Mouse (Mus musculus) limb, embryonic 11.5 days (tissue): ENCODE results near the gene Lactbl1. TPM values are rescaled to one million over a fixed set of nuclear protein-coding genes. Genes with fewer than 3 reads are reported as not detected.
A peak's percentile ranks its signal among the peaks of the same experiment; 100 is the strongest.

Experiments used
- ATAC-seq: fragments of 200-750 bp; cut with Nextera tagmentation; 2 replicates; pipeline ENCODE4 v1.8.0; 2017; ENCODE audit warnings: low read depth; ENCODE audit not compliant: insufficient number of reproducible peaks, low FRiP score, low TSS enrichment
- DNase-seq: peaks from one replicate; pipeline ENCODE4 v3.0.0-alpha.2; 2015; ENCODE audit warnings: low spot score
- H3K27ac ChIP-seq: fragments of 300-500 bp; sonication (generic); replicated peaks from 2 replicates; pipeline ENCODE4 v1.5.1; 2014; ENCODE audit warnings: low read depth, mild to moderate bottlenecking, low read length
- H3K27me3 ChIP-seq: fragments of 300-500 bp; sonication (generic); 2 replicates; pipeline ENCODE4 v1.6.1; 2014; ENCODE audit warnings: mild to moderate bottlenecking, low read length, mixed read lengths; ENCODE audit not compliant: control insufficient read depth, insufficient read depth
- H3K36me3 ChIP-seq: fragments of 300-500 bp; sonication (generic); 2 replicates; pipeline ENCODE4 v1.6.1; 2014; ENCODE audit warnings: mild to moderate bottlenecking, low read length, moderate library complexity, mixed read lengths; ENCODE audit not compliant: control insufficient read depth, insufficient read depth
- H3K4me1 ChIP-seq: fragments of 300-500 bp; sonication (generic); 2 replicates; pipeline ENCODE4 v1.6.1; 2014; ENCODE audit warnings: low read length, mixed read lengths; ENCODE audit not compliant: control insufficient read depth, insufficient read depth
- H3K4me2 ChIP-seq: fragments of 300-500 bp; sonication (generic); 2 replicates; pipeline ENCODE4 v1.6.1; 2014; ENCODE audit warnings: low read depth, mild to moderate bottlenecking, moderate library complexity; ENCODE audit not compliant: severe bottlenecking
- H3K4me3 ChIP-seq: fragments of 300-500 bp; sonication (generic); 2 replicates; pipeline ENCODE4 v1.5.1; 2014; ENCODE audit warnings: low read depth, low read length
- H3K9ac ChIP-seq: fragments of 300-500 bp; sonication (generic); 2 replicates; pipeline ENCODE4 v1.6.1; 2014; ENCODE audit warnings: mild to moderate bottlenecking, low read length
- H3K9me3 ChIP-seq: fragments of 300-500 bp; sonication (generic); 2 replicates; pipeline ENCODE4 v1.6.1; 2016; ENCODE audit warnings: low read length; ENCODE audit not compliant: control insufficient read depth
- WGBS: fragments of 180-500 bp; shearing (Covaris S2); extraction: QIAGEN DNeasy Blood & Tissue Kit; methylation state at CpG from one replicate; pipeline ENCODE4 v1.1.7; 2014; 5-methylcytosine and 5-hydroxymethylcytosine counted together
- microRNA-seq: library from miRNA; unstranded; fragments of <30 nt; microRNA quantifications from one replicate; pipeline ENCODE4, GENCODE M21; 2016
- polyA plus RNA-seq: library from polyadenylated mRNA; unstranded; fragments of >200 nt; fragmentation: Nextera tagmentation; extraction: Ambion mirVana; gene quantifications from 2 replicates; pipeline ENCODE4 v1.2.1, GENCODE M21; 2014

The Lactbl1 gene
- polyA plus RNA-seq, 1 experiment from 2014 or later = not detected

DNA sequence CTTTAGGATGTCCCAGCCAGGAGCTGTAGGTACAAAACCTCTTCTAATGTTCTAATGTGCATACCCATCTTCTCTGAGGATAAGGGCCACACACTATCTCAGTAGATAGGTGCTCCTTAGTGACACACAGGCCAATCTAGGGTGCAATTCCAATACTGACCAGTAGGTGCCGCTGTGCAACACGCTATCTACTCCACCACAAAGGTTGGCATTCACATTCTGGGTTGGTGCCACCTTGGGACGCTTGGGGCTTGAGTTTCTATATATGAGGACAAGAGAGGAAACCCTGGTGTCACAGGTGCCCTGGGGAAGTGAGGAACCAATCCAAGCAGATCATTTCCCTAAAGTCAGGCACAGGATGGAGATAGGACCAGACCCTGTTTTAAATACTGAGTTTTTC, 56.1 kb downstream of the Lactbl1 start:
- 8% methylated on average over 3 of the region's 3 CpGs for WGBS
- Histone ChIP-seq H3K4me3 (no peak overlapping the region), H3K9ac (no peak overlapping the region), H3K27ac (no peak overlapping the region), H3K27me3 (no peaks in the 10 kb centered on the region), H3K36me3 (no peaks in the 10 kb centered on the region), H3K4me2 (no peak overlapping the region), H3K9me3 (no peaks in the 10 kb centered on the region), H3K4me1 (no peaks in the 10 kb centered on the region)
- DNase-seq (peak; percentile 91), ATAC-seq (no peak)

DNA sequence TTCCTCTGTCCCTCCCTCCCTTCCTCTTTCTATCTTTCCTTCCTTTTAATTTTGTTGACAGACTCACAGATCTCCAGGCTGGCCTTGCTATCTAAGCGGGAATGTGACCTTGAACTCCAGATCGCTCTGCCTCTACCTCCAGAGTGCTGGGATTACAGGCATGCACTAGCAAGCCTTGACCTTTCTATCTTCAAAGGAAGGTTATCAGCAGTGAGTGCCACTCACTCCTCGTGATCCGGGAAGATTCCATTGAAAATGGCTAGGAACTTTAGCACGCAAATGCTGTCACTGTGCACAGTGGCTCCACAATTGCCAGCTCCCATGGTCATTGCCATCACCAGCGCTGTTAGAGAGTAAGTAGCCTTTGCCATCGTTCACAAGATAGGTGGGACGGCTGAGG, 56.8 kb downstream of the Lactbl1 start:
- Histone ChIP-seq H3K36me3 (no peaks in the 10 kb centered on the region), H3K4me3 (no peak overlapping the region), H3K27me3 (no peaks in the 10 kb centered on the region), H3K27ac (no peak overlapping the region), H3K9ac (no peak overlapping the region), H3K4me1 (no peaks in the 10 kb centered on the region), H3K9me3 (no peaks in the 10 kb centered on the region), H3K4me2 (no peak overlapping the region)
- DNase-seq (no peak), ATAC-seq (no peak)
- 70% methylated on average over 8 of the region's 8 CpGs for WGBS

DNA sequence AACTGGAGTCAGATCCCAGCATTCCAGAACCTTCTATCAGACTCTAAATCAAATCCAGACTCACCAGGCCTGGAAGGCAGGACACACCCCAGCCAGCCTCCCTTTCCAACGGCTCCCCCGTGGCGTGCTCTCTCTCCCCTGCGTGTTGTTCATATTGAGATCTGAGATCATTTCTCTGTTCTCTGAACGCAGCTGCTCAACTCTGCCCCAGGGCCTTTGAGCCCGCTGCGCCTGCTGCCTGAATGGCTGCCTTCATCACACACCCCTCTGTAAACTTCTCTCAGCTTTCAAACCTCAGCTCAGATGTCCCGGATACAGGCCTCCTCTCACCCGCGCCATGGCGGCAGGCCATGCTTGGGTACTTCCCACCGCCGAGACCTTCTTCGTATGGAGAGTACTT, 58.2 kb downstream of the Lactbl1 start:
- H3K4me3 ChIP-seq = no peak overlapping the region
- ATAC-seq (no peak), DNase-seq (no peak)
- WGBS = 78% methylated on average over 14 of the region's 14 CpGs
- H3K36me3 ChIP-seq = no peaks in the 10 kb centered on the region
- H3K27me3 ChIP-seq = no peaks in the 10 kb centered on the region
- H3K4me2 ChIP-seq = no peak overlapping the region
- no peak overlapping the region for H3K27ac ChIP-seq
- no peak overlapping the region for H3K9ac ChIP-seq
- no peaks in the 10 kb centered on the region for H3K9me3 ChIP-seq
- H3K4me1 ChIP-seq = peaks cover 5% of the 10 kb centered on the region

DNA sequence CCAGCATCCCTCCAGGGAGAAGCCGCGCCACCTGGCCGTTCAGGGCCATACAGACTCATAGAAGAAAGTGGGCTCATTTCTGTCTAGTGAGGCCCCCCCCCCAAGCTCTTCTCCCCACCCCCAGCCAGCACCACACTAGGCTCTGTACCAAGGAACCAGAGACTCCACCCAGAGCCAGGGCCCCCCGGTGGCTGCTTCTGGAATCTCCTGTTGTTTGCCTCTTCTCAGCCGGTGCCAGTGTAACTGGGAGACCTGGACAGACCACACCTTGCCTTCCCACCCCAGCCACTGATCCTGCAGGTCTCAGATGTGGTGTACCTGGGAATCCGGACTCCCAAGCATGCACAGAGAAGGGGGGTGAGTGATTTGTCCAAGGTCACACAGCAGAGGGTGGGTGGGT, 62.1 kb downstream of the Lactbl1 start:
- peaks cover 13% of the 10 kb centered on the region for H3K4me1 ChIP-seq
- H3K4me3 ChIP-seq = no peak overlapping the region
- no peaks in the 10 kb centered on the region for H3K36me3 ChIP-seq
- H3K9ac ChIP-seq = no peak overlapping the region
- no peaks in the 10 kb centered on the region for H3K9me3 ChIP-seq
- no peak for ATAC-seq
- no peaks in the 10 kb centered on the region for H3K27me3 ChIP-seq
- H3K27ac ChIP-seq = no peak overlapping the region
- WGBS = 86% methylated on average over 6 of the region's 6 CpGs
- H3K4me2 ChIP-seq = no peak overlapping the region
- DNase-seq = peak; percentile 53

DNA sequence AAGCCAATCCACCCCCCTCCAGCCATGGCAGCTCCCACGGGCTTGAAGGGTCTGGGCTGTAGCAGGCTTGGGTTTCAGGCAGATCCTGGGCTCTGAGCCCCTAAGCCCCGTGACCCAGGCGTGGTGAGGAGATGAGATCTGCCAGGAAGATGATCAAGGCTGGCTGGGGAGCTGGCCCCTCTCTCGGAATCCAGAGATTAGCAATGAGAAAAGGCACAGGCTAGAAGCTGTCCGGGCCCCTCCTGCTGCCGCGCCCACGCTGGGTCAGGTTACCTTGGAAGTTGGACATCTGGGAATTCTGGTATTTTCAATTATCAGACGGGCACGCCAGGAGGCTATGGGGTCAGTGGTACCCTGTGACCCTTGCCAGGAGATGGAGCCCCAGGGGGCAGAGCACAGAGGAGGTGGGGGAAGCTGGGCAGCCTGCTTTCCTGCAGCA, 63.0 kb downstream of the Lactbl1 start:
- Histone ChIP-seq H3K9me3 (no peaks in the 10 kb centered on the region), H3K4me1 (peaks cover 13% of the 10 kb centered on the region), H3K4me3 (no peak overlapping the region), H3K36me3 (no peaks in the 10 kb centered on the region), H3K4me2 (peak overlapping the region; percentile 15; the same call in 1 of the 2 replicates), H3K27me3 (no peaks in the 10 kb centered on the region), H3K9ac (no peak overlapping the region), H3K27ac (no peak overlapping the region)
- DNase-seq = peak; percentile 43
- 19% methylated on average over 10 of the region's 10 CpGs for WGBS
- 0 out of 2 replicates have a peak, but pooled peaks have one; percentile 23 for ATAC-seq

DNA sequence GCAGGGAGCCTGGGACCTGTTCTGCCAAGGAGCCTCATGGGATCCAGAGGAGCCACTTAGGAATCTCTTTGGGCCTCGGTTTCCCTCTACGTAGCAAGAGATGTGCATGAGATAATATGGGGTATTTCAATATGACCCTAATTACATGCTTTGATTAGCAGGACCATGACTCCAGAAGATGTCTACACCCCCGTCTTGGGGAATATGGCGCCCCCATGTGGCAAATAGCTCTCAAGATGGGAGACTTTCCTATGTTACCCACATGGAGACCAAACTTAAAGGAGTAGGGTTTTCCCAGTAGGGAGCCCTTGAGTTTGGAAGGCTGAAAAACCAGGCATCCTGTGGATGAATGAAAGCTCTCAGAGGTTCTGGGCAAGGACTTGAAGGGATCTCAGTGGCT, 65.7 kb downstream of the Lactbl1 start:
- H3K9me3 ChIP-seq = no peaks in the 10 kb centered on the region
- 71% methylated on average over 4 of the region's 4 CpGs for WGBS
- no peaks in the 10 kb centered on the region for H3K27me3 ChIP-seq
- no peak overlapping the region for H3K4me2 ChIP-seq
- DNase-seq (no peak), ATAC-seq (no peak)
- no peaks in the 10 kb centered on the region; the same call in 1 of the 2 replicates for H3K36me3 ChIP-seq
- H3K9ac ChIP-seq = no peak overlapping the region
- peaks cover 13% of the 10 kb centered on the region for H3K4me1 ChIP-seq
- H3K27ac ChIP-seq = no peak overlapping the region
- no peak overlapping the region for H3K4me3 ChIP-seq

Small RNA genes lying within 50 kb of the gene (microRNA-seq; reads per million reads assigned to microRNA genes)
- not detected for gene Gm22180

Other genes with a start within 250 kb of the Lactbl1 start
- 0.15 TPM in 1 of 2 replicates, not detected in the other for gene Htr1d, start 199.1 kb upstream of the Lactbl1 start, polyA plus RNA-seq
- gene 6030445D17Rik, start 160.4 kb upstream of the Lactbl1 start, polyA plus RNA-seq = 0.08 and 0.10 TPM in 2 replicates
- gene Luzp1, start 152.9 kb upstream of the Lactbl1 start, polyA plus RNA-seq = 134 and 137 TPM in 2 replicates
- gene Kdm1a, start 19.9 kb upstream of the Lactbl1 start, polyA plus RNA-seq = 75.3 and 82.3 TPM in 2 replicates
- gene Tex46, start 12.2 kb upstream of the Lactbl1 start, polyA plus RNA-seq = not detected in 2 replicates
- gene Ephb2, start 213.4 kb downstream of the Lactbl1 start, polyA plus RNA-seq = 12.5 and 16.2 TPM in 2 replicates